ENCODE assay signal across 9 mouse cellular contexts in genomic region chr7:142664465-142665029, GRCm38 (mm10). TPM values are rescaled to one million over a fixed set of nuclear protein-coding genes. Genes with fewer than 3 reads are reported as not detected.
DNase-seq lines count a peak whose midpoint lies in the region; ATAC-seq lines count a peak whose summit lies in the region.
"Had no signal": no experiment of that assay in that cellular context is flagged by ENCODE, and none has a peak within 500 bp of the region (broad histone marks: within the 10 kb centered on the region; RNA-seq: fewer than 3 reads in every experiment).

No protein-coding gene starts in this region.

- peaks cover 7% of the 10 kb centered on the region for H3K9me3 ChIP-seq in kidney, embryonic 15.5 days (replicated peaks)
- H3K9me3 ChIP-seq in embryonic facial prominence, embryonic 14.5 days (ENCODE audit: control insufficient read depth, low read length) = peaks cover 11% of the 10 kb centered on the region
- H3K9me3 ChIP-seq in intestine, embryonic 14.5 days (ENCODE audit: control insufficient read depth, low read length) = peaks cover 6% of the 10 kb centered on the region
- H3K9me3 ChIP-seq in neural tube, embryonic 12.5 days = peaks cover 14% of the 10 kb centered on the region

- peaks cover 72% of the 10 kb centered on the region for H3K27me3 ChIP-seq in kidney, embryonic 15.5 days
- peaks cover 65% of the 10 kb centered on the region for H3K27me3 ChIP-seq in embryonic facial prominence, embryonic 14.5 days (replicated peaks; ENCODE audit: control insufficient read depth, insufficient read depth, low read length)
- peaks cover 72% of the 10 kb centered on the region for H3K27me3 ChIP-seq in intestine, embryonic 14.5 days (replicated peaks; ENCODE audit: control insufficient read depth, insufficient read depth, low read length)
- peaks cover 78% of the 10 kb centered on the region for H3K27me3 ChIP-seq in neural tube, embryonic 12.5 days (replicated peaks)

- H3K27ac ChIP-seq in kidney, embryonic 15.5 days = peak overlapping the region; percentile 49; the same call in 1 of the 2 replicates
- H3K27ac ChIP-seq in embryonic facial prominence, embryonic 14.5 days (replicated peaks; ENCODE audit: low read depth, low read length) = peak overlapping the region; percentile 83
- peak overlapping the region; percentile 62 for H3K27ac ChIP-seq in intestine, embryonic 14.5 days (ENCODE audit: low read depth)
- no peak overlapping the region for H3K27ac ChIP-seq in neural tube, embryonic 12.5 days

- peaks cover 40% of the 10 kb centered on the region for H3K4me1 ChIP-seq in kidney, embryonic 15.5 days
- H3K4me1 ChIP-seq in embryonic facial prominence, embryonic 14.5 days (ENCODE audit: control insufficient read depth, insufficient read depth, low read length) = no peaks in the 10 kb centered on the region
- H3K4me1 ChIP-seq in intestine, embryonic 14.5 days (replicated peaks; ENCODE audit: control insufficient read depth, insufficient read depth, low read length) = no peaks in the 10 kb centered on the region
- peaks cover 17% of the 10 kb centered on the region for H3K4me1 ChIP-seq in neural tube, embryonic 12.5 days

- peak overlapping the region; percentile 39 for H3K9ac ChIP-seq in kidney, embryonic 15.5 days
- peak overlapping the region; percentile 93 for H3K9ac ChIP-seq in embryonic facial prominence, embryonic 14.5 days (ENCODE audit: low read depth, low read length)
- peak overlapping the region; percentile 89 for H3K9ac ChIP-seq in intestine, embryonic 14.5 days (ENCODE audit: low read length)
- H3K9ac ChIP-seq in neural tube, embryonic 12.5 days = no peak overlapping the region

- DNase-seq in kidney, adult 11 months = no peak
- peak; percentile 49 for DNase-seq in embryonic facial prominence, embryonic 14.5 days (ENCODE audit: low spot score)
- DNase-seq in intestine, embryonic 14.5 days (ENCODE audit: low spot score) = peak; percentile 58
- DNase-seq in cerebellum, adult 11 months = no peak
- no peak for DNase-seq in left cerebral cortex, adult 18-20 months (ENCODE audit: low spot score in 2 of 2)
- DNase-seq: lung, postnatal 36 days had no signal

- H3K4me2 ChIP-seq in kidney, embryonic 15.5 days = peak overlapping the region; percentile 78
- peak overlapping the region; percentile 67 for H3K4me2 ChIP-seq in embryonic facial prominence, embryonic 14.5 days (ENCODE audit: low read depth, low read length)
- H3K4me2 ChIP-seq in intestine, embryonic 14.5 days (ENCODE audit: low read length) = peak overlapping the region; percentile 61
- H3K4me2 ChIP-seq in neural tube, embryonic 12.5 days (replicated peaks) = peak overlapping the region; percentile 46

- 11% methylated on average over 9 of the region's 9 CpGs for WGBS in kidney, embryonic 15.5 days
- WGBS in embryonic facial prominence, embryonic 14.5 days = 4% methylated on average over 9 of the region's 9 CpGs
- 16% methylated on average over 9 of the region's 9 CpGs for WGBS in intestine, embryonic 14.5 days
- 2% methylated on average over 9 of the region's 9 CpGs for WGBS in neural tube, embryonic 12.5 days

- peak; percentile 38; the same call in 1 of the 2 replicates for ATAC-seq in kidney, embryonic 15.5 days (replicated peaks; ENCODE audit: low FRiP score)
- ATAC-seq in embryonic facial prominence, embryonic 14.5 days (ENCODE audit: low read depth) = peak; percentile 69
- peak; percentile 30; the same call in 1 of the 2 replicates for ATAC-seq in intestine, embryonic 14.5 days (replicated peaks; ENCODE audit: low FRiP score, low TSS enrichment, low read depth)
- no peak for ATAC-seq in neural tube, embryonic 12.5 days (ENCODE audit: low FRiP score, low read depth)

- peak overlapping the region; percentile 45 for H3K4me3 ChIP-seq in kidney, embryonic 15.5 days (replicated peaks)
- H3K4me3 ChIP-seq in embryonic facial prominence, embryonic 14.5 days (ENCODE audit: low read depth, low read length) = peak overlapping the region; percentile 44
- peak overlapping the region; percentile 57 for H3K4me3 ChIP-seq in intestine, embryonic 14.5 days (ENCODE audit: low read depth, low read length)
- H3K4me3 ChIP-seq in neural tube, embryonic 12.5 days = no peak overlapping the region

- H3K36me3 ChIP-seq in kidney, embryonic 15.5 days = peaks cover 19% of the 10 kb centered on the region
- H3K36me3 ChIP-seq in embryonic facial prominence, embryonic 14.5 days (ENCODE audit: control insufficient read depth, insufficient read depth, low read length) = peaks cover 12% of the 10 kb centered on the region
- H3K36me3 ChIP-seq in intestine, embryonic 14.5 days (ENCODE audit: control insufficient read depth, insufficient read depth, low read length) = peaks cover 12% of the 10 kb centered on the region; the same call in 1 of the 2 replicates
- H3K36me3 ChIP-seq in neural tube, embryonic 12.5 days = peaks cover 2% of the 10 kb centered on the region; the same call in 1 of the 2 replicates

RNA-seq across cellular contexts. Expression of gene Igf2, which starts 2.1 kb away (rescaled TPM):
- 693 and 696 TPM in 2 replicates for polyA plus RNA-seq in kidney, embryonic 15.5 days (2015; fragmentation: Nextera tagmentation; extraction: Ambion mirVana)
- 1,478 and 1,518 TPM in 2 replicates for polyA plus RNA-seq in embryonic facial prominence, embryonic 14.5 days (2014; fragmentation: Nextera tagmentation; extraction: Ambion mirVana)
- 960 and 1,030 TPM in 2 replicates for polyA plus RNA-seq in intestine, embryonic 14.5 days (2014; fragmentation: Nextera tagmentation; extraction: Ambion mirVana)
- 254 and 320 TPM in 2 replicates for polyA plus RNA-seq in neural tube, embryonic 12.5 days (2016; fragmentation: Nextera tagmentation; extraction: Ambion mirVana)
- total RNA-seq in left cerebral cortex, adult 18-20 months (2021) = 100 to 1,000 TPM; 114 to 115 TPM

RNA-seq across cellular contexts. Expression of gene Gm49394, which starts 5.2 kb away (rescaled TPM):
- polyA plus RNA-seq in kidney, embryonic 15.5 days (2015; fragmentation: Nextera tagmentation; extraction: Ambion mirVana) = not detected in 2 replicates
- polyA plus RNA-seq in embryonic facial prominence, embryonic 14.5 days (2014; fragmentation: Nextera tagmentation; extraction: Ambion mirVana) = 0.55 and 0.63 TPM in 2 replicates
- polyA plus RNA-seq in intestine, embryonic 14.5 days (2014; fragmentation: Nextera tagmentation; extraction: Ambion mirVana) = 0.13 and 0.24 TPM in 2 replicates
- not detected in 2 replicates for polyA plus RNA-seq in neural tube, embryonic 12.5 days (2016; fragmentation: Nextera tagmentation; extraction: Ambion mirVana)
- under 1 TPM in 1 of 2 experiments, not detected in 1; 0.12 TPM for total RNA-seq in left cerebral cortex, adult 18-20 months (2021)
- polyA plus RNA-seq: large intestine, adult 2 months had no signal

Comparison
In these comparisons a context has a peak if more than half of its experiments do, and no peak if none do; other contexts are left out.
1. DNase-seq: peak in embryonic facial prominence, embryonic 14.5 days (single experiment) and intestine, embryonic 14.5 days (single experiment); none in kidney, adult 11 months (single experiment), cerebellum, adult 11 months (single experiment) and left cerebral cortex, adult 18-20 months (0 of 2).
2. Peak in every context shown above with its lines, with median percentiles within 50 percentile points of each other: H3K4me2 ChIP-seq.